In the genomic region with DNA sequence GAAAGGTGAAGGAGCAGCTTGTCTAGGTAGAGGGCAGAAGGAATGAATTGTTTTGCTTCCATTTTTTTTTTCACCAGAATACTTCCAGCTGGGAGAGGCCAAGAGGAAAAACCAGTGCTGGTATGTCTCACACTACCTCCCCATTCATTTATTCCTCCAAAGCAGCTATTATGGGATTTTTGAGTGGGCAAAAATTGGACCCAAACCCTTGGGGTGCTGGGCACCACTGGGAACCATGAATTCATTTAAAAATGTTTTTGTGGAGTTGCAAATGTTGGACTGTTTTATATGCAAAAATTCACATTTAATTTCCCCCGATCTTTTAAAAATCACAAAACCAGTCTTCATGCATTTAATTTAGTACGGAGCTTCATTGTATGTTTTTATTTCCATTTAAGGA, we compare ENCODE assay signal across 20 mouse cellular contexts.
A peak's percentile ranks its signal among the peaks of the same experiment; 100 is the strongest.
DNase-seq lines count a peak whose midpoint lies in the region; ATAC-seq and TF ChIP-seq lines count a peak whose summit lies in the region.
"Had no signal": no experiment of that assay in that cellular context is flagged by ENCODE, and none has a peak within 500 bp of the region (broad histone marks: within the 10 kb centered on the region; RNA-seq: fewer than 3 reads in every experiment).

No protein-coding gene starts in this region.

- DNase-seq in brain, adult 2 months (ENCODE audit: low read depth, low spot score) = peak; percentile 37
- no peak for DNase-seq in embryonic facial prominence, embryonic 11.5 days (ENCODE audit: low spot score)
- no peak for DNase-seq in testis, postnatal 14 days (ENCODE audit: low spot score)
- DNase-seq in lung, postnatal 10 days = no peak
- no peak for DNase-seq in left cerebral cortex, adult 2 months (ENCODE audit: extremely low spot score in 1 of 2, low spot score in 2 of 2)
- DNase-seq: adrenal gland, postnatal 14 days; cerebellum, adult 18-20 months; cerebellum, adult 9-11 months; cerebellum, postnatal 36 days; gastrocnemius, adult 2 months; gastrocnemius, postnatal 25 days; heart, postnatal 36 days had no signal

- peak overlapping the region; percentile 23; the same call in 1 of the 2 replicates for H3K27ac ChIP-seq in embryonic facial prominence, embryonic 11.5 days (replicated peaks; ENCODE audit: low read depth, low read length)
- H3K27ac ChIP-seq in embryonic facial prominence, embryonic 15.5 days (replicated peaks) = peak overlapping the region; percentile 24; the same call in 1 of the 2 replicates
- H3K27ac ChIP-seq in limb, embryonic 13.5 days = peak overlapping the region; percentile 79; the same call in 1 of the 2 replicates
- no peak overlapping the region for H3K27ac ChIP-seq in intestine, postnatal 0 days (ENCODE audit: low read depth, low read length)
- H3K27ac ChIP-seq in left cerebral cortex, adult 2 months = no peak overlapping the region
- H3K27ac ChIP-seq: forebrain, embryonic 12.5 days; gastrocnemius, adult 2 months; hindbrain, embryonic 15.5 days had no signal

- no peak overlapping the region for H3K4me3 ChIP-seq in embryonic facial prominence, embryonic 11.5 days (ENCODE audit: low read depth, low read length)
- H3K4me3 ChIP-seq in embryonic facial prominence, embryonic 15.5 days (replicated peaks) = no peak overlapping the region
- no peak overlapping the region for H3K4me3 ChIP-seq in limb, embryonic 13.5 days
- H3K4me3 ChIP-seq in intestine, postnatal 0 days (ENCODE audit: low read depth, low read length) = no peak overlapping the region
- no peak overlapping the region for H3K4me3 ChIP-seq in left cerebral cortex, adult 2 months
- H3K4me3 ChIP-seq: forebrain, embryonic 12.5 days; heart, embryonic 12.5 days; hindbrain, embryonic 15.5 days had no signal

- H3K4me2 ChIP-seq in embryonic facial prominence, embryonic 11.5 days (ENCODE audit: low read depth, low read length) = no peak overlapping the region
- H3K4me2 ChIP-seq in embryonic facial prominence, embryonic 15.5 days (replicated peaks) = no peak overlapping the region
- peak overlapping the region; percentile 42; the same call in 1 of the 2 replicates for H3K4me2 ChIP-seq in limb, embryonic 13.5 days (replicated peaks)
- H3K4me2 ChIP-seq in intestine, postnatal 0 days (replicated peaks; ENCODE audit: low read depth) = no peak overlapping the region
- H3K4me2 ChIP-seq: forebrain, embryonic 12.5 days; heart, embryonic 12.5 days; hindbrain, embryonic 15.5 days had no signal

- no peaks in the 10 kb centered on the region for H3K36me3 ChIP-seq in embryonic facial prominence, embryonic 11.5 days (replicated peaks; ENCODE audit: control insufficient read depth, insufficient read depth, low read depth, low read length)
- no peaks in the 10 kb centered on the region for H3K36me3 ChIP-seq in embryonic facial prominence, embryonic 15.5 days
- no peaks in the 10 kb centered on the region for H3K36me3 ChIP-seq in limb, embryonic 13.5 days
- no peaks in the 10 kb centered on the region for H3K36me3 ChIP-seq in intestine, postnatal 0 days (ENCODE audit: control insufficient read depth, insufficient read depth)
- H3K36me3 ChIP-seq: forebrain, embryonic 12.5 days; heart, embryonic 12.5 days; hindbrain, embryonic 15.5 days had no signal

- TF ChIP-seq CTCF in intestine, postnatal 0 days (IDR thresholded peaks at IDR 0.05; ENCODE audit: low read depth) = no peak
- TF ChIP-seq CTCF in left cerebral cortex, adult 2 months (IDR thresholded peaks at IDR 0.05) = no peak

- H3K9me3 ChIP-seq in embryonic facial prominence, embryonic 11.5 days (replicated peaks; ENCODE audit: control insufficient read depth, low read length) = no peaks in the 10 kb centered on the region
- H3K9me3 ChIP-seq in embryonic facial prominence, embryonic 15.5 days (replicated peaks) = no peaks in the 10 kb centered on the region
- H3K9me3 ChIP-seq in limb, embryonic 13.5 days = no peaks in the 10 kb centered on the region
- H3K9me3 ChIP-seq in intestine, postnatal 0 days (ENCODE audit: control insufficient read depth) = no peaks in the 10 kb centered on the region
- H3K9me3 ChIP-seq: forebrain, embryonic 12.5 days; heart, embryonic 12.5 days; hindbrain, embryonic 15.5 days had no signal

- intact Hi-C loops in left cerebral cortex, adult 2 months (cut with DNase I) = no loop called here

- H3K4me1 ChIP-seq in embryonic facial prominence, embryonic 11.5 days (ENCODE audit: control insufficient read depth, insufficient read depth, low read length) = no peaks in the 10 kb centered on the region; the same call in 1 of the 2 replicates
- H3K4me1 ChIP-seq in embryonic facial prominence, embryonic 15.5 days = peaks cover 38% of the 10 kb centered on the region
- peaks cover 55% of the 10 kb centered on the region for H3K4me1 ChIP-seq in limb, embryonic 13.5 days
- H3K4me1 ChIP-seq in intestine, postnatal 0 days (replicated peaks; ENCODE audit: control insufficient read depth, insufficient read depth, low read length) = no peaks in the 10 kb centered on the region

- no peak for ATAC-seq in embryonic facial prominence, embryonic 11.5 days (replicated peaks; ENCODE audit: insufficient number of reproducible peaks, low FRiP score, low TSS enrichment, low read depth)
- no peak for ATAC-seq in embryonic facial prominence, embryonic 15.5 days (ENCODE audit: insufficient number of reproducible peaks, low FRiP score, low TSS enrichment, low read depth)
- ATAC-seq in limb, embryonic 13.5 days (ENCODE audit: low FRiP score, low read depth) = no peak
- no peak for ATAC-seq in intestine, postnatal 0 days
- ATAC-seq: activated CD4-positive, CD25-positive, alpha-beta regulatory T cell, adult 4 months; Patski had no signal

- H3K9ac ChIP-seq in embryonic facial prominence, embryonic 11.5 days (replicated peaks; ENCODE audit: low read length) = no peak overlapping the region
- H3K9ac ChIP-seq in embryonic facial prominence, embryonic 15.5 days = no peak overlapping the region
- no peak overlapping the region for H3K9ac ChIP-seq in limb, embryonic 13.5 days
- no peak overlapping the region for H3K9ac ChIP-seq in intestine, postnatal 0 days (ENCODE audit: low read depth, low read length)
- H3K9ac ChIP-seq: forebrain, embryonic 12.5 days; heart, embryonic 12.5 days; hindbrain, embryonic 15.5 days had no signal

- 86% methylated on average over 2 of the region's 2 CpGs for WGBS in embryonic facial prominence, embryonic 11.5 days
- 66% methylated on average over 2 of the region's 2 CpGs for WGBS in embryonic facial prominence, embryonic 15.5 days
- WGBS in limb, embryonic 13.5 days = 86% methylated on average over 2 of the region's 2 CpGs
- 95% methylated on average over 2 of the region's 2 CpGs for WGBS in intestine, postnatal 0 days

- H3K27me3 ChIP-seq in embryonic facial prominence, embryonic 11.5 days (ENCODE audit: control insufficient read depth, insufficient read depth, low read length) = no peaks in the 10 kb centered on the region
- 0 out of 2 replicates have a peak, but pooled peaks cover 10% of the 10 kb centered on the region for H3K27me3 ChIP-seq in embryonic facial prominence, embryonic 15.5 days
- H3K27me3 ChIP-seq in limb, embryonic 13.5 days = peaks cover 18% of the 10 kb centered on the region
- 0 out of 2 replicates have a peak, but pooled peaks cover 5% of the 10 kb centered on the region for H3K27me3 ChIP-seq in intestine, postnatal 0 days (replicated peaks; ENCODE audit: control insufficient read depth, insufficient read depth, low read length)
- H3K27me3 ChIP-seq: hindbrain, embryonic 15.5 days; Patski had no signal

Comparison
In these comparisons a context has a peak if more than half of its experiments do, and no peak if none do; other contexts are left out.
1. H3K27ac ChIP-seq: peak in embryonic facial prominence, embryonic 11.5 days (single experiment), embryonic facial prominence, embryonic 15.5 days (single experiment) and limb, embryonic 13.5 days (single experiment); none in intestine, postnatal 0 days (single experiment) and left cerebral cortex, adult 2 months (single experiment).